Mouse (Mus musculus) ES-E14 (cell line): ENCODE measurements around the gene Pde4d. TPM values are rescaled to one million over a fixed set of nuclear protein-coding genes. Genes with fewer than 3 reads are reported as not detected.

Source experiments
- DNase-seq: peaks from one replicate; pipeline ENCODE4 v3.0.0-alpha.2; 2013; ENCODE audit warnings: low read depth, low spot score
- H3K27ac ChIP-seq: 2 replicates; pipeline ENCODE4 v1.5.1; 2012; ENCODE audit warnings: low read depth, mild to moderate bottlenecking, low read length, moderate library complexity, mixed read lengths; ENCODE audit not compliant: poor library complexity, insufficient read depth, severe bottlenecking
- H3K36me3 ChIP-seq: 2 replicates; pipeline ENCODE4 v1.6.1; 2012; ENCODE audit warnings: mild to moderate bottlenecking, low read length, moderate library complexity, mixed read lengths; ENCODE audit not compliant: control insufficient read depth, poor library complexity, insufficient read depth, severe bottlenecking
- H3K4me1 ChIP-seq, 2 experiments: fragments of 150-350 bp in 1 of 2; sonication (generic) in 1 of 2; 2 replicates each; pipeline ENCODE4 v1.6.1; 2012; ENCODE audit warnings: low read length in 2 of 2, mild to moderate bottlenecking in 1 of 2, mixed read lengths in 1 of 2; ENCODE audit not compliant: control insufficient read depth in 2 of 2, insufficient read depth in 2 of 2, poor library complexity in 1 of 2
- H3K4me3 ChIP-seq, 2 experiments: fragments of 150-350 bp in 1 of 2; sonication (generic) in 1 of 2; 2 replicates each; pipeline ENCODE4 v1.5.1; 2012; ENCODE audit warnings: low read length in 2 of 2, low read depth in 1 of 2, mild to moderate bottlenecking in 1 of 2, mixed read lengths in 1 of 2; ENCODE audit not compliant: insufficient read depth in 1 of 2, poor library complexity in 1 of 2, severe bottlenecking in 1 of 2
- H3K9ac ChIP-seq: 2 replicates; pipeline ENCODE4 v1.6.1; 2012; ENCODE audit warnings: low read depth, mild to moderate bottlenecking, low read length, mixed read lengths; ENCODE audit not compliant: poor library complexity, insufficient read depth, severe bottlenecking
- H3K9me3 ChIP-seq: fragments of 150-350 bp; sonication (generic); 2 replicates; pipeline ENCODE4 v1.6.1; 2012; ENCODE audit warnings: low read depth, mild to moderate bottlenecking, low read length; ENCODE audit not compliant: control insufficient read depth, insufficient read depth
- CHD2 ChIP-seq: IDR thresholded peaks from 2 replicates; pipeline ENCODE4 v1.6.1; 2014; ENCODE audit warnings: mild to moderate bottlenecking, low read depth, low read length, inconsistent platforms
- HCFC1 ChIP-seq: IDR thresholded peaks from 2 replicates; pipeline ENCODE4 v1.6.1; 2012; ENCODE audit warnings: low read length, inconsistent platforms, borderline replicate concordance; ENCODE audit not compliant: insufficient read depth
- MAFK ChIP-seq: IDR thresholded peaks from 2 replicates; pipeline ENCODE4 v1.6.1; 2014; ENCODE audit warnings: mild to moderate bottlenecking, low read depth, low read length, inconsistent platforms; ENCODE audit not compliant: insufficient read depth
- ZC3H11A ChIP-seq: IDR thresholded peaks from 2 replicates; pipeline ENCODE4 v1.6.1; 2012; ENCODE audit warnings: low read depth, mild to moderate bottlenecking, inconsistent platforms, low read length, borderline replicate concordance
- ZNF384 ChIP-seq: IDR thresholded peaks from 2 replicates; pipeline ENCODE4 v1.6.1; 2012; ENCODE audit warnings: low read depth, low read length, inconsistent platforms
- in situ Hi-C, 2 experiments: fragments of 600-800 bp; cut with MboI; formaldehyde crosslinking; loops; one replicate each; pipeline ENCODE4 v1.15.1; 2025; ENCODE audit warnings: low sequenced_read_pairs in 2 of 2, inconsistent platforms in 1 of 2; ENCODE audit not compliant: unreplicated experiment in 2 of 2
- total RNA-seq: library from RNA; depleted of rRNA; stranded (reverse); fragments of 300-350 nt; gene quantifications from 2 replicates; pipeline ENCODE4 v1.2.3, GENCODE M21; 2012

Gene Pde4d
- total RNA-seq, 1 experiment: 10.4 TPM

- in situ Hi-C loops: no loop called here
- Histone ChIP-seq H3K36me3 (no peaks in the 10 kb centered on the region), H3K4me1 (no peaks in the 10 kb centered on the region), H3K9ac (no peak overlapping the region), H3K9me3 (no peaks in the 10 kb centered on the region), H3K27ac (no peak overlapping the region), H3K4me3 (no peak overlapping the region)
- TF ChIP-seq CHD2 (no peak), HCFC1 (no peak), ZC3H11A (no peak), ZNF384 (no peak), MAFK (no peak)
- no peak for DNase-seq
Measured at GRCm38 (mm10) chr13:108538760-108539369, 89.1 kb downstream of the Pde4d start.

- Histone ChIP-seq H3K9me3 (no peaks in the 10 kb centered on the region), H3K36me3 (no peaks in the 10 kb centered on the region), H3K4me1 (no peaks in the 10 kb centered on the region), H3K4me3 (no peak overlapping the region), H3K9ac (no peak overlapping the region), H3K27ac (no peak overlapping the region)
- TF ChIP-seq ZC3H11A: no peak
- TF ChIP-seq ZNF384: no peak
- TF ChIP-seq CHD2: no peak
- no peak for TF ChIP-seq MAFK
- no peak for TF ChIP-seq HCFC1
- DNase-seq: no peak
- in situ Hi-C loops: no loop called here
Measured at GRCm38 (mm10) chr13:108541488-108541887, 91.7 kb downstream of the Pde4d start.

- in situ Hi-C loops: no loop called here
- no peak for DNase-seq
Measured at GRCm38 (mm10) chr13:108542342-108542761, 92.6 kb downstream of the Pde4d start.

GRCm38 (mm10) chr13:108552288-108552687, 102.5 kb downstream of the Pde4d start:
- H3K27ac ChIP-seq: no peak overlapping the region

More at GRCm38 (mm10) chr13:108542342-108542761, 92.6 kb downstream of the Pde4d start:
- H3K4me3 ChIP-seq: no peak overlapping the region
- H3K36me3 ChIP-seq: no peaks in the 10 kb centered on the region
- no peaks in the 10 kb centered on the region for H3K9me3 ChIP-seq
- H3K27ac ChIP-seq: no peak overlapping the region
- no peak overlapping the region for H3K9ac ChIP-seq
- H3K4me1 ChIP-seq: no peaks in the 10 kb centered on the region
- TF ChIP-seq CHD2 (no peak), MAFK (no peak), ZC3H11A (no peak)

More at GRCm38 (mm10) chr13:108552288-108552687, 102.5 kb downstream of the Pde4d start:
- Histone ChIP-seq H3K9ac (no peak overlapping the region), H3K4me1 (no peaks in the 10 kb centered on the region), H3K36me3 (no peaks in the 10 kb centered on the region), H3K4me3 (no peak overlapping the region), H3K9me3 (no peaks in the 10 kb centered on the region)
- TF ChIP-seq CHD2 (no peak), HCFC1 (no peak), ZC3H11A (no peak), MAFK (no peak), ZNF384 (no peak)
- in situ Hi-C loops: no loop called here
- DNase-seq: no peak
